Mouse (Mus musculus) embryonic facial prominence, embryonic 14.5 days (tissue): ENCODE data around the gene Thra. TPM values are rescaled to one million over a fixed set of nuclear protein-coding genes. Genes with fewer than 3 reads are reported as not detected.

ENCODE experiments used
- ATAC-seq: fragments of 200-750 bp; cut with Nextera tagmentation; 2 replicates; pipeline ENCODE4 v1.8.0; 2017; ENCODE audit warnings: low read depth, moderate number of reproducible peaks, moderate TSS enrichment
- DNase-seq: peaks from one replicate; pipeline ENCODE4 v3.0.0-alpha.2; 2015; ENCODE audit warnings: low spot score
- H3K27ac ChIP-seq: fragments of 300-500 bp; sonication (generic); replicated peaks from 2 replicates; pipeline ENCODE4 v1.5.1; 2014; ENCODE audit warnings: low read depth, mild to moderate bottlenecking, low read length, moderate library complexity
- H3K27me3 ChIP-seq: fragments of 300-500 bp; sonication (generic); replicated peaks from 2 replicates; pipeline ENCODE4 v1.6.1; 2014; ENCODE audit warnings: low read length; ENCODE audit not compliant: control insufficient read depth, insufficient read depth
- H3K36me3 ChIP-seq: fragments of 300-500 bp; sonication (generic); 2 replicates; pipeline ENCODE4 v1.6.1; 2014; ENCODE audit warnings: low read length, mixed read lengths; ENCODE audit not compliant: control insufficient read depth, insufficient read depth
- H3K4me1 ChIP-seq: fragments of 300-500 bp; sonication (generic); 2 replicates; pipeline ENCODE4 v1.6.1; 2014; ENCODE audit warnings: antibody characterized with exemption, low read length; ENCODE audit not compliant: control insufficient read depth, insufficient read depth
- H3K4me2 ChIP-seq: fragments of 300-500 bp; sonication (generic); 2 replicates; pipeline ENCODE4 v1.6.1; 2014; ENCODE audit warnings: low read depth, mild to moderate bottlenecking, low read length, moderate library complexity, mixed read lengths
- H3K4me3 ChIP-seq: fragments of 300-500 bp; sonication (generic); 2 replicates; pipeline ENCODE4 v1.5.1; 2014; ENCODE audit warnings: low read depth, mild to moderate bottlenecking, low read length
- H3K9ac ChIP-seq: fragments of 300-500 bp; sonication (generic); 2 replicates; pipeline ENCODE4 v1.6.1; 2014; ENCODE audit warnings: low read depth, mild to moderate bottlenecking, low read length, moderate library complexity, mixed read lengths
- H3K9me3 ChIP-seq: fragments of 300-500 bp; sonication (generic); 2 replicates; pipeline ENCODE4 v1.6.1; 2016; ENCODE audit warnings: low read length; ENCODE audit not compliant: control insufficient read depth
- WGBS: fragments of 180-500 bp; shearing (Covaris S2); extraction: QIAGEN DNeasy Blood & Tissue Kit; methylation state at CpG from one replicate; pipeline ENCODE4 v1.1.7; 2014; 5-methylcytosine and 5-hydroxymethylcytosine counted together
- polyA plus RNA-seq: library from polyadenylated mRNA; unstranded; fragments of >200 nt; fragmentation: Nextera tagmentation; extraction: Ambion mirVana; gene quantifications from 2 replicates; pipeline ENCODE4 v1.2.1, GENCODE M21; 2014

Gene Thra
- polyA plus RNA-seq, 1 experiment from 2014 or later, result 62.2 TPM

DNA sequence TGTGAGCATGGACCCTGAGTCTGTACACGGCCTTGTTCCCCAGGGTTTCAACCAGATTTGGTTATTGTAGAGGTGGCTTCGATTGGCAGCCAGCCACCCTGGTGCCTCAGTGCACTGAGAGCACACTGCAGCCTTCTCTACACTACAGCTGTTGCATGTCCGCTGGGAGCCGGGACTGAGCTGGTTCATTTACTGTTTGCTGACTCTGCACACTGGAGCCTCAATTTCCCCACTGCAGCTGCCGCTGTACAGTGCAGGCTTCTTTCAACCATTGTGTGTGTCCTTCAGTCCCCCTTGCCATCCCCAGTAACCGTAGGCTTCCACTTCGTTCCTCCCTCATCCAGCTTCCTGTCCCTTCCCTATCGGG, 429 bp upstream of the Thra start:
- peak overlapping the region; percentile 91 for H3K27ac ChIP-seq
- peak; percentile 56 for ATAC-seq
- DNase-seq, result peak; percentile 80
- H3K4me2 ChIP-seq, result peak overlapping the region; percentile 88
- WGBS, result 11% methylated on average over 7 of the region's 8 CpGs
- H3K36me3 ChIP-seq, result no peaks in the 10 kb centered on the region
- no peaks in the 10 kb centered on the region for H3K9me3 ChIP-seq
- peaks cover 36% of the 10 kb centered on the region for H3K4me1 ChIP-seq
- H3K9ac ChIP-seq, result peak overlapping the region; percentile 93; the same call in 1 of the 2 replicates
- no peaks in the 10 kb centered on the region for H3K27me3 ChIP-seq
- peak overlapping the region; percentile 99 for H3K4me3 ChIP-seq

GRCm38 (mm10) chr11:98741051-98741620, 698 bp downstream of the Thra start:
- Histone ChIP-seq H3K9ac (peak overlapping the region; percentile 93), H3K4me1 (peaks cover 43% of the 10 kb centered on the region), H3K27me3 (no peaks in the 10 kb centered on the region), H3K27ac (peak overlapping the region; percentile 91), H3K36me3 (no peaks in the 10 kb centered on the region), H3K4me3 (peak overlapping the region; percentile 99), H3K9me3 (no peaks in the 10 kb centered on the region), H3K4me2 (peak overlapping the region; percentile 88)
- ATAC-seq (no peak), DNase-seq (no peak)
- WGBS, result under 1% methylated on average over 17 of the region's 17 CpGs

- no peaks in the 10 kb centered on the region for H3K36me3 ChIP-seq
- peaks cover 49% of the 10 kb centered on the region for H3K4me1 ChIP-seq
- no peaks in the 10 kb centered on the region for H3K27me3 ChIP-seq
- H3K9me3 ChIP-seq, result no peaks in the 10 kb centered on the region
- peak overlapping the region; percentile 91 for H3K27ac ChIP-seq
- DNase-seq (peak; percentile 92), ATAC-seq (peak; percentile 84)
- WGBS, result 1% methylated on average over 33 of the region's 86 CpGs
- peak overlapping the region; percentile 99 for H3K4me3 ChIP-seq
- peak overlapping the region; percentile 88 for H3K4me2 ChIP-seq
- H3K9ac ChIP-seq, result peak overlapping the region; percentile 93
Measured at GRCm38 (mm10) chr11:98741622-98742396, 1.4 kb downstream of the Thra start.

GRCm38 (mm10) chr11:98742397-98743291, 2.2 kb downstream of the Thra start:
- peak overlapping the region; percentile 99 for H3K4me3 ChIP-seq
- no peaks in the 10 kb centered on the region for H3K36me3 ChIP-seq
- no peaks in the 10 kb centered on the region for H3K9me3 ChIP-seq
- DNase-seq, result no peak
- H3K9ac ChIP-seq, result peak overlapping the region; percentile 93
- peak overlapping the region; percentile 91 for H3K27ac ChIP-seq
- 0 out of 2 replicates have a peak, but pooled peaks have one; percentile 1 for ATAC-seq
- H3K27me3 ChIP-seq, result no peaks in the 10 kb centered on the region
- peaks cover 54% of the 10 kb centered on the region for H3K4me1 ChIP-seq
- WGBS, result 3% methylated on average over 12 of the region's 21 CpGs
- H3K4me2 ChIP-seq, result peak overlapping the region; percentile 88

GRCm38 (mm10) chr11:98743655-98744345, 3.4 kb downstream of the Thra start:
- Histone ChIP-seq H3K4me1 (peaks cover 66% of the 10 kb centered on the region), H3K4me3 (peak overlapping the region; percentile 99), H3K27me3 (no peaks in the 10 kb centered on the region), H3K4me2 (peak overlapping the region; percentile 88), H3K9me3 (no peaks in the 10 kb centered on the region), H3K27ac (peak overlapping the region; percentile 77), H3K36me3 (no peaks in the 10 kb centered on the region), H3K9ac (peak overlapping the region; percentile 93)
- ATAC-seq, result no peak
- WGBS, result 8% methylated on average over 9 of the region's 9 CpGs
- DNase-seq, result peak; percentile 77

- Histone ChIP-seq H3K9me3 (no peaks in the 10 kb centered on the region), H3K27me3 (no peaks in the 10 kb centered on the region), H3K4me2 (peak overlapping the region; percentile 88), H3K9ac (peak overlapping the region; percentile 93), H3K36me3 (no peaks in the 10 kb centered on the region), H3K4me3 (peak overlapping the region; percentile 99), H3K4me1 (peaks cover 73% of the 10 kb centered on the region), H3K27ac (peak overlapping the region; percentile 77)
- DNase-seq (no peak), ATAC-seq (no peak)
- 24% methylated on average over 4 of the region's 7 CpGs for WGBS
Measured at GRCm38 (mm10) chr11:98744456-98745019, 4.1 kb downstream of the Thra start.

GRCm38 (mm10) chr11:98745932-98746853, 5.8 kb downstream of the Thra start:
- Histone ChIP-seq H3K27ac (peak overlapping the region; percentile 80), H3K9me3 (no peaks in the 10 kb centered on the region), H3K4me1 (peaks cover 77% of the 10 kb centered on the region), H3K4me2 (peak overlapping the region; percentile 56), H3K4me3 (no peak overlapping the region), H3K36me3 (no peaks in the 10 kb centered on the region), H3K9ac (0 out of 2 replicates have a peak overlapping the region, but pooled peaks have one; percentile 21), H3K27me3 (no peaks in the 10 kb centered on the region)
- no peak for DNase-seq
- WGBS, result 47% methylated on average over 12 of the region's 12 CpGs
- no peak for ATAC-seq
